Mouse (Mus musculus): ENCODE measurements around the gene Brpf1.

DNA sequence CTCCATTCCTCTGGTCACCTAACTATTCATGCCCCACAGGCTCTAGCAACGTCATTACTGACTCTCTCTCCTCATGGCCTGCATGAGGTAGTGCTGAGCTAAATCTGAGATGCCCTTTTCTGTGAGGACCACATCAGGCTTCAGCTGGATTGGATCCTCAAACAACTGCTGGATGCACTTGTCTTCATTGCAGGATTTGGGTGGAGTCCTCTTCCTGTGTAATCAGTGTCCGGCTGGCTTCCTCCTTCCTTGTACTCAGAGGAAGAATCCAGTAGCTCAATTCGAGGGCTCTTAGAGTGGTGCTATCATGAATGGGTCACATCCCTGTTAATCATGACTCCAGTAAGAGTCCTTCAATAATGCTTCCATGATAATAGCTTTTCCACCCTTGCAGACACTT is 46.8 kb downstream of the Brpf1 start:
- no peak for TF ChIP-seq CTCF (IDR thresholded peaks at IDR 0.05; ENCODE audit: extremely low read depth, insufficient read length, insufficient replicate concordance, low read depth, low read length)
- TF ChIP-seq POLR2A (IDR thresholded peaks at IDR 0.05; ENCODE audit: low read depth, low read length): no peak

Measured in small intestine, adult 2 months (tissue).